Mouse (Mus musculus) ES-Bruce4 (cell line): ENCODE data around the gene Pth2. TPM values are rescaled to one million over a fixed set of nuclear protein-coding genes. Genes with fewer than 3 reads are reported as not detected.

Experiments
- H3K27ac ChIP-seq: 2 replicates; pipeline ENCODE4 v1.5.1; 2012; ENCODE audit warnings: low read length, inconsistent platforms; ENCODE audit not compliant: insufficient read depth
- H3K27me3 ChIP-seq: 2 replicates; pipeline ENCODE4 v1.6.1; 2012; ENCODE audit warnings: mild to moderate bottlenecking, low read length, inconsistent platforms; ENCODE audit not compliant: control insufficient read depth, poor library complexity, insufficient read depth, severe bottlenecking
- H3K36me3 ChIP-seq: 2 replicates; pipeline ENCODE4 v1.6.1; 2012; ENCODE audit warnings: inconsistent platforms, mild to moderate bottlenecking, low read length, moderate library complexity; ENCODE audit not compliant: control insufficient read depth, poor library complexity, insufficient read depth, severe bottlenecking
- H3K4me1 ChIP-seq: one replicate; pipeline ENCODE4 v1.8.1; 2011; ENCODE audit warnings: low read length; ENCODE audit not compliant: control insufficient read depth, insufficient read depth
- H3K4me3 ChIP-seq: 2 replicates; pipeline ENCODE4 v1.5.1; 2011; ENCODE audit warnings: low read depth, mild to moderate bottlenecking, low read length
- H3K9ac ChIP-seq: 2 replicates; pipeline ENCODE4 v1.6.1; 2012; ENCODE audit warnings: low read depth, mild to moderate bottlenecking, inconsistent platforms; ENCODE audit not compliant: poor library complexity, severe bottlenecking
- H3K9me3 ChIP-seq: replicated peaks from 2 replicates; pipeline ENCODE4 v1.6.1; 2012; ENCODE audit warnings: mild to moderate bottlenecking, low read length, inconsistent platforms; ENCODE audit not compliant: control insufficient read depth, poor library complexity, insufficient read depth, severe bottlenecking
- CTCF ChIP-seq: IDR thresholded peaks from one replicate; pipeline ENCODE4 v1.8.1; 2011; ENCODE audit warnings: low read depth, low read length
- EP300 ChIP-seq: IDR thresholded peaks from 2 replicates; pipeline ENCODE4 v1.6.1; 2011; ENCODE audit warnings: low read depth, low read length; ENCODE audit not compliant: insufficient read depth
- POLR2A ChIP-seq: IDR thresholded peaks from one replicate; pipeline ENCODE4 v1.8.1; 2011; ENCODE audit warnings: low read length; ENCODE audit not compliant: insufficient read depth
- polyA plus RNA-seq: library from polyadenylated mRNA; stranded (reverse); fragments of >200 nt; gene quantifications from 2 replicates; pipeline ENCODE4 v1.2.4, GENCODE M21; 2011; ENCODE audit warnings: low read depth; ENCODE audit not compliant: missing spikeins, insufficient read depth, insufficient read length

Gene Pth2
- polyA plus RNA-seq, 1 experiment: not detected

DNA sequence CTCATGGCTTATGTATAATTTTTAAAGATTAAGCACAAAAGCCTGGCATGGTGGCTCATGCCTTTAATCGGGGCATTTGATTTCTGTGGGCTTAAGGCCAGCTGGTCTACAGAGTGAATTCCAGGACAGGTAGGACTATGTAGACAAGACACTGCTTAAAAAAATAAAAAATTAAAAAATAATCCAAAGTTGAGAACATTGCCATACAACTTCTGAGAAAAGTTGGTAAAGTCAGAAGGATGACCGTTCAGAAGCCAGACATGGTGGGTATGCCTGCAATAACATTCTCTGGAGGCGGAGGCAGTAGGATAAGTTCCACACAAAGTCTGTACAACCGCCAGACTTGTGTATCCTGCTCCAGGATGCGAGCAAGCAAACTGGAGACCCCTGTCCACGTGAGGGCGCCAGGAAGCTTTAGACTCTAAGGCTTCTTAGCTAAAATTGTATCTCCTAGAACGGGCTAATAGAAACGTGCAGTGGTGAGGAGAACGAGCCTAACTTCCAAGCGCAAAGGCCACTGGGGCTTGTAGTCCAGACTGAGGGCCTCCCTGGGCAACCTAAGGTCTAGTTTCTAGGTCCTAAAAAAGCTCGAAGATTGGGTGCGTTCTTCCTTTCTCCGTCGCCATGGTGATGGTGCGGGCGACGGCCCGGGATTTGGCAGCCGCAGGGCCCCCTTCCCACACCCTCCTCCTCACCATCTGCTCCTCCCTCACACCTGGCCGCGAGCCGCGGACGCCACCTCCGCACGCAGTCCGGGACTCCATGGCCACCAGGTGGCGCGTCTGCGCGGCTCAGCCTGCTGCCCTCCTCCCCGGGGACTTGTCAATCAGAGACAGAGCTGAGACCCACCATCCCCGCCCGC is 19.0 kb upstream of the Pth2 start:
- Histone ChIP-seq H3K27ac (no peak overlapping the region), H3K27me3 (peaks cover 1% of the 10 kb centered on the region; the same call in 1 of the 2 replicates), H3K4me1 (no peaks in the 10 kb centered on the region), H3K9me3 (no peaks in the 10 kb centered on the region), H3K36me3 (no peaks in the 10 kb centered on the region), H3K4me3 (peak overlapping the region; percentile 38), H3K9ac (no peak overlapping the region)
- TF ChIP-seq CTCF: peak; percentile 94
- TF ChIP-seq POLR2A: no peak

GRCm38 (mm10) chr7:45162551-45162950 is 18.2 kb upstream of the Pth2 start:
- peaks cover 1% of the 10 kb centered on the region; the same call in 1 of the 2 replicates for H3K27me3 ChIP-seq
- H3K9me3 ChIP-seq: no peaks in the 10 kb centered on the region
- H3K4me1 ChIP-seq: no peaks in the 10 kb centered on the region
- no peak for TF ChIP-seq POLR2A
- no peak for TF ChIP-seq CTCF
- TF ChIP-seq EP300: no peak
- H3K4me3 ChIP-seq: peak overlapping the region; percentile 29; the same call in 1 of the 2 replicates
- no peaks in the 10 kb centered on the region for H3K36me3 ChIP-seq
- no peak overlapping the region for H3K9ac ChIP-seq
- H3K27ac ChIP-seq: no peak overlapping the region

GRCm38 (mm10) chr7:45162996-45163615 is 17.7 kb upstream of the Pth2 start:
- Histone ChIP-seq H3K9ac (no peak overlapping the region), H3K9me3 (no peaks in the 10 kb centered on the region), H3K36me3 (no peaks in the 10 kb centered on the region), H3K27ac (no peak overlapping the region), H3K4me3 (no peak overlapping the region), H3K27me3 (peaks cover 1% of the 10 kb centered on the region; the same call in 1 of the 2 replicates), H3K4me1 (no peaks in the 10 kb centered on the region)
- TF ChIP-seq EP300: no peak
- no peak for TF ChIP-seq POLR2A
- no peak for TF ChIP-seq CTCF

DNA sequence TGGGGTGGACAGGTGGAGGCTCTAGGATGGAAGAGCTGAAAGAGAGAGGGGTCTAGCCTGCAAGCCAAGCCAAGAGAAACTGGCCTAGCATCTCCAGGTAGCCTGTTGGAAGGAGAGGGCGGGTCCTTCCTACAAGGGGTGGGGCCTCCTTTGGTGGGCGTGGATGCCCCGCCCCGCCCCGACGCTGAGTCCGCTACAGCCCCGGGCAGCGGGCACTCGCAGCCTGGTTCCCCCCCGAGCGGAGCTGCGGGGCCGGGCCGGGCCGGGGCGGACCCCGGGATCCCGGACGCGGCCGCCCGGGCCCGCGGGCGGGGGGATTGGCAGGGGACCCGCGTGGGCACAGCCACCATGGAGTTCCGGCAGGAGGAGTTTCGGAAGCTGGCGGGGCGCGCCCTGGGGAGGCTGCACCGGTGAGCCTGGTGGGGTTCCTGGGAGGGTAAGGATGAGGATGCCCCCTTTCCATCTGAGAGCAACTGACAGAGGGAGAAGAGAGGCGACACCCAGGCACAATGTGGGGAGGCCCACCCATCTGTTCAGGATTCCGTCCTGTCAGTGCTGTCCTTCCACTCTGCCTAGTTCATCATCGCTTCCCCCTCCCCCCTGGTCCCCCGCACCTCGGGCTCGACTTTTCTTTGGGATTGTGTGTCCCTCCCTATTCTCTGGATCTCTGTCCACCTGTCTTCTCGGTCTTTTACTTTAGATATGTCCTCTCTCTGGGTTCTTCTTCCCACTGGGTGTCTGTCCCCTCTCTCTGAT is 16.9 kb upstream of the Pth2 start, which contains the start of gene Slc17a7:
TSS of gene Slc17a7 (plus strand) at position 215 of the 756 bp plus-strand sequence.
- no peaks in the 10 kb centered on the region for H3K9me3 ChIP-seq
- no peak within 1 kb of the TSS for H3K27ac ChIP-seq
- peak within 1 kb of the TSS; percentile 59 for H3K4me3 ChIP-seq
- H3K4me1 ChIP-seq: no peaks in the 10 kb centered on the region
- peaks cover 1% of the 10 kb centered on the region; the same call in 1 of the 2 replicates for H3K27me3 ChIP-seq
- TF ChIP-seq POLR2A (no peak), CTCF (no peak), EP300 (no peak)
- H3K9ac ChIP-seq: peak within 1 kb of the TSS; percentile 47
- no peaks in the 10 kb centered on the region for H3K36me3 ChIP-seq

DNA sequence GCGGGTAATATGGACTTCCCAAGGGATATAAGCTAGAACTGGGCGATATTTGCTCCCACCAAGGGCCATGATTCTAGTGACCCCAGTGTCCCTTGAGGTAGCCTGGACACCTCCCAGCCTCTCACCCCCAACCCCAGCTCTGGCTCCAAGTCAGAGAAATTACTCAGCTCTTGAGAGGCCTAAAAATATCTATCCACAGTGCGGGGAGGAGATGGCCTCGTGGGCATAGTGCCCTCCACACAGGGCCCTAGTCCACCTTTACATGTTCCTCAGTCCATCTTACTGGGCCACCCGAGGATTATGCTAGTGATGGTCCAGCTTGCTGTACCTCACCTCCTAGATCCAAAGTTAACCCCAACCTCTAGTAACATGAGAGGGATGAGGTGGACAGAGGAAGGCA is 16.0 kb upstream of the Pth2 start:
- Histone ChIP-seq H3K9me3 (peaks cover 4% of the 10 kb centered on the region; the same call in 1 of the 2 replicates), H3K27ac (no peak overlapping the region), H3K27me3 (peaks cover 1% of the 10 kb centered on the region; the same call in 1 of the 2 replicates), H3K9ac (no peak overlapping the region), H3K36me3 (no peaks in the 10 kb centered on the region), H3K4me3 (no peak overlapping the region), H3K4me1 (no peaks in the 10 kb centered on the region)
- no peak for TF ChIP-seq POLR2A
- no peak for TF ChIP-seq CTCF
- no peak for TF ChIP-seq EP300
